Mouse (Mus musculus): ENCODE measurements around the gene Gm9918. TPM values are rescaled to one million over a fixed set of nuclear protein-coding genes. Genes with fewer than 3 reads are reported as not detected.
A peak's percentile ranks its signal among the peaks of the same experiment; 100 is the strongest.

Gm9918 gene
- polyA plus RNA-seq, 1 experiment from 2014 or later: 0.28 TPM

DNA sequence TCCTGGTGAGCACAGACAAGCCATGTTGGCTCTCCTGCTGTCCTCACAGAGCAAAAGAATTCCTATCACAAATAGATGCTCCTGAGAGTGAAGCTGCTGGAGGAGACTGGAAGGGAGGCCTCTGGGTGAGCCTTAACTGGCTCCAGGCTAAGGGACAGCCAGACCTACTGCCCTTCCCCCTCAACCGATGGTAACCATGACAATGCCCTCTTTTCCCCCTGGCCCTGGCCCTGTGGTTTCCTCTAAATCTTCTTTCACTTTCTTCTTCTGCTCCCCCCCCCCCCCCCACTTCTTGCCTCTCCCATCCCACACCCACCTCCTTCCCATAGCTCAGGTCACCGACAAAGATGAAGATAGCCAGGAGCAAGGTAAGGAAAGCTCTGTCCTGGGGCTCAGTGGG, 36.5 kb upstream of the Gm9918 start:
- no peaks in the 10 kb centered on the region for H3K9me3 ChIP-seq (replicated peaks; ENCODE audit: control insufficient read depth, low read length)
- H3K27ac ChIP-seq (ENCODE audit: low read length): no peak overlapping the region; the same call in 1 of the 2 replicates
- ATAC-seq (ENCODE audit: insufficient read depth, low FRiP score): no peak
- H3K27me3 ChIP-seq (ENCODE audit: control insufficient read depth, insufficient read depth, low read length): no peaks in the 10 kb centered on the region
- no peak overlapping the region for H3K4me3 ChIP-seq (replicated peaks; ENCODE audit: low read length)
- no peaks in the 10 kb centered on the region for H3K36me3 ChIP-seq (ENCODE audit: control insufficient read depth, insufficient read depth, low read length)
- 19% methylated on average over 2 of the region's 2 CpGs for WGBS
- peaks cover 37% of the 10 kb centered on the region for H3K4me1 ChIP-seq (ENCODE audit: control insufficient read depth, insufficient read depth, low read length)
- H3K4me2 ChIP-seq (ENCODE audit: low read depth, low read length): no peak overlapping the region
- no peak overlapping the region for H3K9ac ChIP-seq (ENCODE audit: low read length)

DNA sequence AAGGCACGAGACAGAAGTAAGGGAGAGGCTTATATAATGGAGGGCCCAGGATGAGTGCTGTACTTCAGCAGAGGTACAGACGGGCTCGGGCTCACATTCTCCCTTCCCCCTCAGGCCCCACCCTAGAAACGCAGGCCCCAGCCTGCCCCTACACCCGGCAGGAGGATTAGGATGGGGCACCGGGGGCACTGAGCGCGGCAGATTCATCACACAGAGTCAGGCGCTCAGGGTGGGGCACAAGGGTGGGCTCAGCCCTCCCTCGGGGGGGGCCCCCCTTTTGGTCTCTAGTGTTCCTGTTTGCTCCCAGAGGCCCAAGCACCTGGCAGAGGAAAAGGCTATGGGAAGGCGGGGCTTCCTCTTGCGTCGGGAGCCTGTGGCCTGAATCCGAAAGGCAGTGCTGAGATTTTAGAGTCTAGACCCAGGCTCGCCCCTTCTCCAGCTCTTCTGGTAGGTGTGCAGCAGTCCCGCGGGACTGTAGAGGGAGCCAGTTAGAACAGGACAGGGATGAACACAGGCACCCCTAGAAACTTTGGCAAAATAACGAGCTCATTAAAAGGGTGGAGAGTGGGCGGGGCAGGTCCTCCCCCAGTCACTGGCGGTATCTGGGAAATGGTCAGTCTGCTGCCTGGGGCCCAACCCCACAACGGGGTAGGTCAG, 34.9 kb upstream of the Gm9918 start:
- Histone ChIP-seq H3K9me3 (replicated peaks; ENCODE audit: control insufficient read depth, low read length) (no peaks in the 10 kb centered on the region), H3K4me3 (replicated peaks; ENCODE audit: low read length) (peak overlapping the region; percentile 11), H3K4me1 (ENCODE audit: control insufficient read depth, insufficient read depth, low read length) (peaks cover 37% of the 10 kb centered on the region), H3K27ac (ENCODE audit: low read length) (peak overlapping the region; percentile 80), H3K36me3 (ENCODE audit: control insufficient read depth, insufficient read depth, low read length) (0 out of 2 replicates have a peak, but pooled peaks cover under 1% of the 10 kb centered on the region), H3K9ac (ENCODE audit: low read length) (peak overlapping the region; percentile 58), H3K4me2 (ENCODE audit: low read depth, low read length) (peak overlapping the region; percentile 34), H3K27me3 (ENCODE audit: control insufficient read depth, insufficient read depth, low read length) (no peaks in the 10 kb centered on the region)
- ATAC-seq (ENCODE audit: insufficient read depth, low FRiP score): peak; percentile 75
- WGBS: 17% methylated on average over 21 of the region's 21 CpGs

DNA sequence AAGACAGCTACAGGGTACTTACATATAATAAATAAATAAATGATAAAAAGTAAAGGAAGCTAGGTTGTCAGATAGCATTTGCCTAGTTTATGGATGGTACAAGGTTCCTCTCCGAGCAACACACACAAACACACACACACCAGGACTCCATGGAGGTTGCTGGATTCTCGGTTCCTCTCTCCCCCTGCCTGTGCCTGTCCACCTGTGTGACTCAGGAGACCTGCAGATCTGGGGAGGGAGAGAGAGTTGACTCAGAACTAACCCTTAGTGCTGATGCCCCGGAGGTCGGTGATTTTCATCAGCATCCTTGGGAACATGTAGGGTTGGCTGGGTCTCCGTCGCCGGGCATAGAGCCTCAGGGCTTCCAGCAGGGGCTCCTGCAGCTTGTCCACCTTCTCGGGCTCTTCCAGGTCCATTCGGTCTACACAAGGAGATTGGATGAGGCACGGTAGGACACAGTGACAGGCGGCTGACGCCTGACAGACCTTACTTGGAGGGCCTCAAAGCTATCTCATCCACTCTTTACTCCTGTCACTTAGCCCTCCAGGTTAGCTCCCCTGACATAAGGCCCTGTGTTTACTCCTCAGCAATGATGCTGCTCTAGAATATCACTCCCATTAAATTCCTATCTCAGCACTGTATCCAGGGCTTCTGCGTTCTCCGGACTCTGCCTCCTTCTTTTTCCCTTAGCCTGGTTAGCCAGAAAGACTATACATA, 31.7 kb upstream of the Gm9918 start:
- no peaks in the 10 kb centered on the region for H3K9me3 ChIP-seq (replicated peaks; ENCODE audit: control insufficient read depth, low read length)
- H3K27ac ChIP-seq (ENCODE audit: low read length): no peak overlapping the region
- no peak overlapping the region for H3K4me2 ChIP-seq (ENCODE audit: low read depth, low read length)
- no peak overlapping the region for H3K4me3 ChIP-seq (replicated peaks; ENCODE audit: low read length)
- peaks cover 39% of the 10 kb centered on the region for H3K4me1 ChIP-seq (ENCODE audit: control insufficient read depth, insufficient read depth, low read length)
- H3K27me3 ChIP-seq (ENCODE audit: control insufficient read depth, insufficient read depth, low read length): no peaks in the 10 kb centered on the region
- no peak for ATAC-seq (ENCODE audit: insufficient read depth, low FRiP score)
- 85% methylated on average over 14 of the region's 14 CpGs for WGBS
- no peak overlapping the region for H3K9ac ChIP-seq (ENCODE audit: low read length)
- 0 out of 2 replicates have a peak, but pooled peaks cover 4% of the 10 kb centered on the region for H3K36me3 ChIP-seq (ENCODE audit: control insufficient read depth, insufficient read depth, low read length)

DNA sequence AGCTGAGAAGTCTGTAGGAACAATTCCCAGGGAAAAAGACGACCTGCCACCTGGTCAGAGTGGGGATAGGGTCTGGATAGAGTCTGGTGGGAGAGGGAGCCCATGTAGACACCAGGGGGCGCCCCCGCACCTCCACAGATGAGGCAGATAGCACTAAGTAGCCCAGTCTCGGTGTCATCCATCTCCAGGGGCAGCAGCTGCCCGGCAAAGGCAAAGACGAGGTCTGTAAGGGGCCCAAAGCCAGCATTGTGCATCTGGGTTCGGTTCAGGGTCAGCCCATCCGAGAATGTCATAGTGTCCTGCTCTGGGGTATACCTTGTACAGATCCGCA, 31.1 kb upstream of the Gm9918 start:
- H3K4me2 ChIP-seq (ENCODE audit: low read depth, low read length): no peak overlapping the region
- H3K9me3 ChIP-seq (replicated peaks; ENCODE audit: control insufficient read depth, low read length): no peaks in the 10 kb centered on the region
- H3K9ac ChIP-seq (ENCODE audit: low read length): no peak overlapping the region
- 12% methylated on average over 9 of the region's 9 CpGs for WGBS
- H3K27me3 ChIP-seq (ENCODE audit: control insufficient read depth, insufficient read depth, low read length): no peaks in the 10 kb centered on the region
- peaks cover 39% of the 10 kb centered on the region for H3K4me1 ChIP-seq (ENCODE audit: control insufficient read depth, insufficient read depth, low read length)
- ATAC-seq (ENCODE audit: insufficient read depth, low FRiP score): no peak
- H3K27ac ChIP-seq (ENCODE audit: low read length): no peak overlapping the region
- 0 out of 2 replicates have a peak, but pooled peaks cover 4% of the 10 kb centered on the region for H3K36me3 ChIP-seq (ENCODE audit: control insufficient read depth, insufficient read depth, low read length)
- no peak overlapping the region for H3K4me3 ChIP-seq (replicated peaks; ENCODE audit: low read length)

DNA sequence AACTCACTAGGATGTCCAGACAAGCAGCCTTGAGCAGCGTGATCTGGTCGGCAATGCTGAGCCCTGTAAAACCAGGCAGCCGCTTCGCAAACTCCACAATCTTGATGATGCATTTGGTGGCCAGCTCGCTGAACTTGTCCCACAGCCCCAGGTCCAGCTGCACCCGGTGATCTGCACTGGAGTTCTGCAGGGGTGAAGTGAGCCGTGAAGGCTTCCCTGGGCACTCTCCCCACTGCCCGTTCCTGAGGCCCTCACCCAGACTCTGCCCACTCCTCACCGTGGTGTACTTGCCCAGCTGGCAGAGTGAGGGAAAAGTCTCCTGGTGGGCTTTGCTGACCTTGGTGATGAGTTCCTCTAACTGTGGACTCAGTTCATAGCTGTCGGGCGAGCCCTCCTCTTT, 30.5 kb upstream of the Gm9918 start:
- no peaks in the 10 kb centered on the region for H3K9me3 ChIP-seq (replicated peaks; ENCODE audit: control insufficient read depth, low read length)
- H3K36me3 ChIP-seq (ENCODE audit: control insufficient read depth, insufficient read depth, low read length): 0 out of 2 replicates have a peak, but pooled peaks cover 4% of the 10 kb centered on the region
- ATAC-seq (ENCODE audit: insufficient read depth, low FRiP score): no peak
- H3K4me2 ChIP-seq (ENCODE audit: low read depth, low read length): no peak overlapping the region
- H3K4me1 ChIP-seq (ENCODE audit: control insufficient read depth, insufficient read depth, low read length): peaks cover 39% of the 10 kb centered on the region
- no peak overlapping the region for H3K9ac ChIP-seq (ENCODE audit: low read length)
- H3K27me3 ChIP-seq (ENCODE audit: control insufficient read depth, insufficient read depth, low read length): no peaks in the 10 kb centered on the region
- no peak overlapping the region for H3K4me3 ChIP-seq (replicated peaks; ENCODE audit: low read length)
- H3K27ac ChIP-seq (ENCODE audit: low read length): peak overlapping the region; percentile 9; the same call in 1 of the 2 replicates
- WGBS: 73% methylated on average over 11 of the region's 11 CpGs

DNA sequence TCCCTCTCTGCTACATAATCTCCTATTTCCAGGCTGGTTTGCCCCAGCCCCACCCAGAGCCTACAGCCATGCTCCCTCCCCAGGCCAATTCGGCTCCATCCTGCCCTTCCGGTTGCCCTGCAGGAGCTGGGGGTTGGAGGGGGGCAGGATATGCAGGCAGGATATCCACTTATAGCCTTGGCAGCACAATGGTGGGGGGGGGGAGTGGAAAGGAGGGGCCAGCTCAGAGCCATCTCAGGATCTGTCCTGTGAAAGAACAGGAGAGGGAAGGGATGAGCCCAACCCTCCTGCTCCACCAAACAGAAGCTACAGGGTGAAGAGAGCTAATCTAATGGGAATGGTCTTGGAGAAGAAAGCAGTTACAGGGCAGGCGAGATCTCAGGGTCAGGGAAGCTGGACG, 29.8 kb upstream of the Gm9918 start:
- Histone ChIP-seq H3K4me2 (ENCODE audit: low read depth, low read length) (no peak overlapping the region), H3K9ac (ENCODE audit: low read length) (no peak overlapping the region), H3K27ac (ENCODE audit: low read length) (0 out of 2 replicates have a peak overlapping the region, but pooled peaks have one; percentile 23), H3K9me3 (replicated peaks; ENCODE audit: control insufficient read depth, low read length) (no peaks in the 10 kb centered on the region), H3K36me3 (ENCODE audit: control insufficient read depth, insufficient read depth, low read length) (0 out of 2 replicates have a peak, but pooled peaks cover 4% of the 10 kb centered on the region), H3K4me3 (replicated peaks; ENCODE audit: low read length) (no peak overlapping the region), H3K27me3 (ENCODE audit: control insufficient read depth, insufficient read depth, low read length) (no peaks in the 10 kb centered on the region), H3K4me1 (ENCODE audit: control insufficient read depth, insufficient read depth, low read length) (peaks cover 39% of the 10 kb centered on the region)
- 76% methylated on average over 4 of the region's 4 CpGs for WGBS
- no peak for ATAC-seq (ENCODE audit: insufficient read depth, low FRiP score)

DNA sequence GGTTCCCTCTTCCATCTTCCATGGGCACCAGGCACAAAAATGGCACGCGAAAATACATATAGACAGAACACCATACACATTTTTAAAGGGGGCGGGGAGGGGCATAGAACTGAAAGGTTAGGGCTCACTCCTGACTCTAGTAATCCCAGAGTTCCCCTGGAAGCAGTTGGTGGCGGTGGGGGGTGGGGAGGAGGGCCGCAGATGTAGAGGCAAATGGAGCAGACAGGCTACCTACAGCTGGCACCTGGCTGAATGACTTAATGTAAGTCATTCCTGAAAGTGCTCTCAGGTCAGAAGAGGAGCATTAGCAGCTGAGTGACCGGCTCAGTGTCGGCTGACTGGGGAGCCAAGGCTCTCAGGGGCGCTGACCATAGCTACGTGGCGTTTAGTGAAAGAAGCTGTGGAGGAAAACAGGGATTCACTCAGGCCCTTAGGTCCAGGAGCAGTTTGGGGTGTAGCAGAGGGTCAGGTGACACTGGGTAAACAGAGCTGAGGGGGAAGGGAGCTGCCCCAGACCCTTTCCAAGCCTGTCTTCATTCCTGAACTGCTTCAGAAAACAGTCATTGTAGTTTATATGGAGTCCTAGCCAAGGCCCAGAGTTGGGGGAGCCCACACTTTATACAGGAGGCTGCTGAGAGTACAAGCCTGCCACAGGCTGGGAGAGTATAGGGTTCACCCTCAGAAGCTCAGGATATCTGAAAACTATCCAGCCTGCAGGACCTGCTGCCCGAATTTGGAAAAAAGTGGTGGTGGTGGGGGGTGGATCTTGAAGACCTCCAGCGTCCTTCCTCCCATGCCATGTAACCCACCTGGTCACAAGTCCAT, 27.7 kb upstream of the Gm9918 start:
- H3K9me3 ChIP-seq (replicated peaks; ENCODE audit: control insufficient read depth, low read length): no peaks in the 10 kb centered on the region
- H3K27me3 ChIP-seq (ENCODE audit: control insufficient read depth, insufficient read depth, low read length): no peaks in the 10 kb centered on the region
- H3K4me2 ChIP-seq (ENCODE audit: low read depth, low read length): peak overlapping the region; percentile 69
- WGBS: 45% methylated on average over 12 of the region's 12 CpGs
- peak overlapping the region; percentile 68 for H3K9ac ChIP-seq (ENCODE audit: low read length)
- ATAC-seq (ENCODE audit: insufficient read depth, low FRiP score): no peak
- H3K27ac ChIP-seq (ENCODE audit: low read length): peak overlapping the region; percentile 79
- H3K36me3 ChIP-seq (ENCODE audit: control insufficient read depth, insufficient read depth, low read length): 0 out of 2 replicates have a peak, but pooled peaks cover 4% of the 10 kb centered on the region
- H3K4me3 ChIP-seq (replicated peaks; ENCODE audit: low read length): no peak overlapping the region
- peaks cover 32% of the 10 kb centered on the region for H3K4me1 ChIP-seq (ENCODE audit: control insufficient read depth, insufficient read depth, low read length)

DNA sequence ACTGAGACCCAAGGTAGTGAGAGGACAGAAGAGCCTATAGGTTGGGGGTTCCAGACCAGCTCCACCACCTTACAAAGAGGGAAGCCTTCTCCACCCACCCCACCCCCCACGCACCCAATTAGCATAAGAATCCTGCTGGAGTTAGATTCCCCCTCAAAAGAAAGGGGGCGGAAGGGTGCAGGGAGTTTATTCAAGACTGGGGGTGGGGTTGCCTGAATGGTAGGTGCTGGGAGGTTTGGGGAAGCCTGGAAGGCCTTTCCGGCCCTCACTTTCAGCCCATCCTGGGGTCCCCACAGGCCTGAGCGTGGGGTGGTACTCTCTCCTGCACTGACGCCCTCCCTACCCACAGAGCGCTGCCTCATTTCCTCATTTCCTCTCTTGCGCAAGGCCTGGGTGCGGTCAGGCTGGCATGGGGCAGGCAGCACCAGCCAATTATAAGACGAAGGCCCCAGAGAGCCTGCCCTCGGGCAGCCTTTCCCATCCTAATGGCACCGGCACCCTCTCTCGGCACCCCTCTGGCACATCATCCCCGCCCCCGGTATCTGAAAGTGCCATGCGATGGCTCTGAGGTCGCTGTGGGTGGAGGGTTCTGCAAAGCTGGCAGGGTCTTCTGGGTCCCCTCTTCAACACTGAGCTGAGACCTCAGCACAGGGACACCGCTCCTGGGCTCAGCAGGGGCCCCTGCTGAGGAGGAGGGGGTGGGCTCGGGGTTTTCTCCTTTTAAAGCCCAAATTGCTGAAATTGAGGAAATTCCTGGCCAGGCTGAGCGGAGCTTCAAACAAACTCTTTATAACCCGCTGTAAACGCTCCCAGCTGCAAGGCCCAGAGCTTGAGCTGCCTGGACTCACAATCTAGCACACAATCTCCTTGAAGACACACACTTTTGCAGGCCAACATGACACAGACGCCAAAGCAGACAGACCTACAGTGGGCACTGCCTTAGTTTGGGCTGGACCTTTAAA, 26.9 kb upstream of the Gm9918 start:
- H3K4me2 ChIP-seq (ENCODE audit: low read depth, low read length): peak overlapping the region; percentile 69
- H3K27ac ChIP-seq (ENCODE audit: low read length): peak overlapping the region; percentile 79
- H3K36me3 ChIP-seq (ENCODE audit: control insufficient read depth, insufficient read depth, low read length): 0 out of 2 replicates have a peak, but pooled peaks cover 4% of the 10 kb centered on the region
- no peaks in the 10 kb centered on the region for H3K27me3 ChIP-seq (ENCODE audit: control insufficient read depth, insufficient read depth, low read length)
- H3K4me1 ChIP-seq (ENCODE audit: control insufficient read depth, insufficient read depth, low read length): peaks cover 35% of the 10 kb centered on the region
- peak overlapping the region; percentile 68 for H3K9ac ChIP-seq (ENCODE audit: low read length)
- 24% methylated on average over 22 of the region's 22 CpGs for WGBS
- no peak for ATAC-seq (ENCODE audit: insufficient read depth, low FRiP score)
- H3K9me3 ChIP-seq (replicated peaks; ENCODE audit: control insufficient read depth, low read length): no peaks in the 10 kb centered on the region
- peak overlapping the region; percentile 67 for H3K4me3 ChIP-seq (replicated peaks; ENCODE audit: low read length)
